Mouse (Mus musculus) urinary bladder, postnatal 10 days (tissue): ENCODE data around the gene Atp5d.
"Not testable (repeated sequence)": the region's sequence is repeated elsewhere in the genome, so short reads cannot be mapped to it uniquely, and the experiment has no call there.

Experiments used
- DNase-seq: peaks from one replicate; pipeline ENCODE4 v3.0.0; 2022; ENCODE audit warnings: low spot score

The Atp5d gene

DNA sequence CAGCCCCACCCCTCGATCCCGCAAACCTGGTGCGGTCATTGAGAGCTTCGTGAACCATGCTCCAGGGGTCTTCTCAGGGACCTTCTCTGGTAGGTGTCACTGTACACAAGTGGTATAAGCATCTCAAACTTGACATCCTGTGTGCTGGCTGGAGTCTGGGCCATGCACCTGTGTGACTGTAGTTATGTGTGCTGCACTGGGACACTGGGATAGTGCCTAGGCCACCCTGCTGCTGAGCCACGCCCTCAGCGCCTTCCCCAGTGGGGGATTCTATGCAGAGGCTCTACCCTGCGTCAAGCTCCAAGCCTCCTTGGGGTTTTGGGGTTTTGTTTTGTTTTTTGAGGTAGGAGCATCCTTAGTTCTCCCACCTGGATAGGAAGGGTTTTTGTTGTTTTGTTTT, 16.0 kb downstream of the Atp5d start:
- no peak for DNase-seq

DNA sequence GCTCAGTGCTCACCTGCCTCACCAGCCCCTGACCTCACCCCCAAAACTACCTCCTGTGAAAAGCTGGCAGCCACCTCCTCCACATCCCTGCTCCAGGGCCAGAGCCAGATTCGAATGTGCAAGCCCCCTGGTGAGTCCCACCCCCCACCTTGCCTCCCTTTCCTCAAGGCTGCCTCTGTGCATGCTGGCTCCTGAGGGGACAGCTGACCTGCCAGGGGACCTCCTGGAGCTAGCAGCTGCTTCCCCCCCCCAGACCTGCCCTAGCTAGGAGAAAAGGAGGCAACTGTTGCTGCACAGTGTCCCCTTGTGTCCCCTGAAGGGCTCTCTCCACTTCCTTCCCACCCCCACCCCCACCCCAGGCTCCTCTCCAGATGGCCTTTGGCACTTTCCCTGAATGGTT, 16.8 kb downstream of the Atp5d start:
- DNase-seq, result no peak

- DNase-seq, result no peak
Observed at GRCm38 (mm10) chr10:80156002-80156751, 17.7 kb downstream of the Atp5d start.

DNA sequence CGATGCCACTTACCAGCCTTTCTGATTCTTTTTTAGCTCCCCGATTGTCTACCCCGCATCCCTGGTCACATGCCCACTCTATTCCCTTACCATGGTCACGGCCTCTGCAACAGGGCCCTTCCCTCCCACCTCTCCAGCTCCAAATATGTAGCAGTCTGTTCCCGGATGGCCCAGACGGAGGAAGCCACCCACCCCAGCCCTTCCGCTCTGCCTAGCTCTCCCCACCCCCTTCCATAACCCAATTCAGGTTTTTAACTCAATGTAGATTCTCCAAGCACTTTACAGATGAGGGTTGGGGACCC, 18.3 kb downstream of the Atp5d start:
- DNase-seq, result no peak

GRCm38 (mm10) chr10:80157141-80157929, 18.9 kb downstream of the Atp5d start:
- DNase-seq, result no peak

DNA sequence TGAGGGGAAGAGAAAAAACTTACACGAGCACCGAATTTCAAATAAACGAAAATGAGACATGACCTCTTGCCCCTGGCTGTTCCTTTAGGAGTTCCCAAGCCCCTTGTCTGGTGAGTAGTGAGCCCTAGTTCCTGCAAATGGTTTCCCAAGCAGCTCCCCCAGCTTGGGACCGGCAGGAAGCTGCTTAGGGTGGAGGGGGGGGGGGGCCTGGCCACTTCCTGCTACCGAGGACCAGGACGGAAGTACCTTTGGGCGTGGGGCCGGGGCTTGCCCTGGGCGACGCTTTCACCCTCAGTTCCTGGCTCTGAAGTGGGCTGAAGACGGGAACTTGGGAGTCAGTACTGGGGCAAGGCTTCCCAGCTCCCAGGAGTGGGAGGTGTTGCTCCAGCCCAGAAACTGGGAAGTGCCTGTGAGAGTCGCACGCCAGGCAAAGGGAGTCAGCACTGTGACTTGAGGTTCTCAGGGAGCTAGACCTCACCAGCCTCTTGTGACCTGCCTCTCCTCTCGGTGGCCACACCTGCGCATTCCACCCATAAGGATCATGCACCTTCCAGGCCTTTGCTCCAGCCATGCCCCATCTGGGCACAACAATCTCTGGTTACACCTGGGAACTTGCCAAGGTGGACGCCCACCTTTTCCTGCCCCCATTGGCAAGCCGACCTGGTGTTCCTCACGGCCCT, 20.0 kb downstream of the Atp5d start:
- DNase-seq, result no peak

DNA sequence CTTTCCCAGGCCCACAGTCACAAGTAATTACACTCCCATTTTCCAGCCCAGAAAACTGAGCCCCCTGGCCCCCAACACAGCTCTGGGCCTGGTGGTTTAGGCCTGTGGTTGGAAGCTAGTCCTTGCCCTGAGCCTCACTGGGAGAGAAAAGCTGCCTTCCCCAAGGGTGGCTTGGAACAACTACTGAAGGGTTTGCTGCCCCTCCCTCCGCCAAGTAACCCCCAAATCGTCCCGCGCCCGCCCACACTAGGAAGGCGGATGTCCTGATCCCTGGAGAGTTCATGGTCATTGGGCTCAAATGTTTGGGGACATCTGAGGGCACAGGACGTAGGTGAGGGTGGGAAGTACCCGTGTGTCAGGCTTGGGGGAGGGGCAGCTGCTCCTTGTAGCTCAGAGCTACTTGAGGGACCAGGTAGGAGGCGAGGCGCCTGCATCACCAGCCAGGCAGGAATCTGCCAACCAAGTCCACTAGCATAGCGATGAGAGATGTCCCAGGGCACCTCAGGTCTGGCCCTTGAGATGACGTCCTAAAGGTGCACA, 20.7 kb downstream of the Atp5d start:
- DNase-seq, result no peak

DNA sequence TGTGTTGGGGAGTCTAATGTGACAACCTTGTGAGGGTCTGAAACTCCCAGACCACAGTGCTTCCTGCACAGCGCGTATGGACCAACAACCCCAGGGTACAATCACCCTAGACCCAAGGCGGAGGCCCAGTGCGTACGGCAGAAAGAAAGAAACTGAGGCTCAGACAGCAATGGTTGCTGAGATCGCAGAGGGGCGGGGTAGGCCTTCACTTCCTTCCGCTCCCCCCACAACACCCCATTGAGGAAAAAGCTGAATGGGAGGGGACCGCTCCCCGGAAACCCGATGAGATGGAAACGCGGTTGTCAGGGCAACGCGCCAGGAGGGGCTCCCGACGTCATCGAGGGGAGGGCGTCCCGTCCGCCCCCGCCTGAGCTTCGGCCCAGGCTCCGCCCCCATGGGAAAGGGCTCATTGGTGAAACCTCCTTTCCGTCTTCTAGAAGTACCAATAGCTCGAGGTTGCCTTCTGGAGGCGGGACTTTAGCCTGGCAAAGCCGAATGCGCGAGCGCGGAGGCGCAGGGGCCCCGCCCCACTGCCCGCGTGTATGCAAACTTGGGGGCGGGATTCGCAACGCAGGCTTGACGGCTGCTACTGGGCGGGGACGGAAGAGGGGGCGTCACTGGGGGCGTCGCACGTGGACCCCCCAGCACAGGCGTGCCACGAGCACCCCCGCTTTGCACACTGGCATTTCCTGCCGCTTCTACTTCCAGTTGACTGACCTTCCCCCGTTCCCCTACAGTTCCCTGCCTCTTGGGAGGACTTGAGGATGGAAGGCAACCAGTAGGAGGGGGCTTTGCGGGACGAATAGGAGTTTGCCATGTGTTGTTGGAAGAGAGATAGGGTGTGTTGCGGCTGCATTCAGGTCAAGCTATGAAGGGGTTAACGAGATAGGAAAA, 21.4 kb downstream of the Atp5d start:
- peak; percentile 89 for DNase-seq

GRCm38 (mm10) chr10:80160455-80161371, 22.3 kb downstream of the Atp5d start:
- peak; percentile 46 for DNase-seq

- no peak for DNase-seq
Observed at GRCm38 (mm10) chr10:80161522-80162242, 23.2 kb downstream of the Atp5d start.

- no peak for DNase-seq
Observed at GRCm38 (mm10) chr10:80162243-80162608, 23.8 kb downstream of the Atp5d start.

DNA sequence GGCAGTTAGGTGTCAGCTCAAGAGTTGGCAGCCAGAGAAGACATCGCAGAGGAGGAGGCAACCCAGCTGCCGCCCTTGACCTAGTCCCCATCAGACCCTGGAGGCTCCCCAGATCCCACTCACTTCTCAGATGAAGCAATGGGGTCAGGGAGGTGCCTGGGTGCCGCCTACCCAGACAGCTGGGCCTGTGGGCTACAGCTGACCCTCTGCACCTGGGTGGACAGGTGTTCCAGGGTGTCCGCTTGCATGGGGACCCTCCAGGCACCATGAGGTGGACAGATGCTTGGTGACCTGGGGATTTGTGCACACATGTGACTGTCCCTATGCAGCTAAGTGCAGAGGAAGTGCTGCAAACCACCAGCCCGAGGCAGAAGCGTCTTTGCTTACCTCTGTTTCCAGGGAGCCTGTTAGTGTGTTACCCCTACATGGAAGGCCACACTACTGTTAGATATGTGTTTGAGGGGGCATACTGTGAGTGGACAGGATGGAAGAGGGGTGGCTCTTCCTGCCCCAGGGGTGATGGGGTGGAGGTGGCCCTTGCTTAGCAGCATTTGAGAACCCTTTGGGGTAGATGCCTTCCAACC, 24.4 kb downstream of the Atp5d start:
- DNase-seq, result no peak

DNA sequence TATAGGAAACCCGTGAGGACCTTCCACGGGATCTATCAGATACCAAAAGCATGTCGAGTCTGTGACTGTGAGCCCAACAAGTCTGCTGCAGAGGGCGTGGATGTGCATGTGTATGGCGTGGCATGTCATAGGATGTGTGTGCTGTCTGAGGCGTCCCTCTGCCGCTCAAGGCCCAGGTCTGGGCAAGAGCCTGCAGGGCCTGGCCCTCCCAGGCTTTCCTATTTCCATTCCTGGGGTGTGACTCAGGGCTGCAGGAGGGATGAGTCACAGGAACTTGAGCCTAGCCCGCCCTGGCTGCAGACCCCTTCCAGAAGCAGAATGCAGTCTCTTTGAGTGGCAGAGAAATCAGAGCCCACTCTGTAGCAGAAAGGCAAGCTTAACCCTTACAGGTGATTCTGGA, 25.3 kb downstream of the Atp5d start:
- DNase-seq, result no peak

DNA sequence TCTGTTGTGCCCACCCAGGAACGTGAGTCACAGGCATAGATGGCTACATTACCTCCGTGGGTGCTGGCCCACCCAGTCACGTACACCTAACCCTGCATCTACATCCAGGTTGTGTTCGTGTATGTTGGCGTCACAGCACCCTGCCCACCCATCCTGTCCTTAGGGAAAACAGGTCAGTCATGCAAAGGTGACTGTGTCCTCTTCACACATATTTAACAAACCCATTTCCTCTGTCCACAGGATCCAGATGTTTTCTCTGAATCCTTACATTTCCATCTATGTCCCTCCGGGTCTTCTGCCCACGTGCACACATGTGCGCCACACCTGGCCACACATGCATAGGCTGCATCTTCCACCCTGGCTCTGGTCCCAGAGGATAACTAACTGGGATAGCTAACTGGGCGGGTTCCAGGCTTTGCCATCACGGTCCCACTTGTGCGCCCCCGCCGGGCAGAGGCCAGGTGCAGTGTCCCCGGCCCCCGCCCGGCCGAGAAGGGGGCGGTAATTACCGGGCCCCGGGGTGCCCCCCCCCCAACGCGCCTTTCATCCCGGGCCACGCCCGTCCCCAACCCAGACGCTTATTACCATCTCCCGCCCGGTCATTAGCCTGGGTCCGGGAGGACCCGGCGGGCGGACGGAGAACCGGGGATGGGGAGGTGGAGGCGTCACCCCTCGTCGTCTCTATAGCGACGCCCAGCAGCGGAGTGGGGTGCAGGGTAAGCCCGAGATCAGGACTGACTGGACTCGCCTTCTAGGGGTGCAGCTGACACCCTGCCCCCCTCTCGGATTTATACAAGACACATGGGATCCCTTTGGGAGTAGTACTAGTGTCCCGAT, 25.9 kb downstream of the Atp5d start:
- DNase-seq, result no peak

- DNase-seq, result peak; percentile 85
Observed at GRCm38 (mm10) chr10:80164998-80165344, 26.5 kb downstream of the Atp5d start.

- DNase-seq, result no peak
Observed at GRCm38 (mm10) chr10:80165392-80166128, 27.1 kb downstream of the Atp5d start, which contains the start of gene Cirbp. Cirbp (plus strand) TSS chr10:80165985.

GRCm38 (mm10) chr10:80166136-80166535, 27.7 kb downstream of the Atp5d start:
- not testable (repeated sequence) for DNase-seq

GRCm38 (mm10) chr10:80167460-80168037, 29.1 kb downstream of the Atp5d start:
- DNase-seq, result peak; percentile 94
